Mouse (Mus musculus) liver, postnatal 0 days (tissue): ENCODE data around the gene Pgpep1.

ENCODE experiments used
- CTCF ChIP-seq: sonication (generic); IDR thresholded peaks from 2 replicates; pipeline ENCODE4 v1.5.1; 2016; ENCODE audit warnings: antibody characterized with exemption, low read depth
- EP300 ChIP-seq: IDR thresholded peaks from 2 replicates; pipeline ENCODE4 v1.6.1; 2016; ENCODE audit warnings: antibody characterized with exemption, low read depth, mild to moderate bottlenecking

DNA sequence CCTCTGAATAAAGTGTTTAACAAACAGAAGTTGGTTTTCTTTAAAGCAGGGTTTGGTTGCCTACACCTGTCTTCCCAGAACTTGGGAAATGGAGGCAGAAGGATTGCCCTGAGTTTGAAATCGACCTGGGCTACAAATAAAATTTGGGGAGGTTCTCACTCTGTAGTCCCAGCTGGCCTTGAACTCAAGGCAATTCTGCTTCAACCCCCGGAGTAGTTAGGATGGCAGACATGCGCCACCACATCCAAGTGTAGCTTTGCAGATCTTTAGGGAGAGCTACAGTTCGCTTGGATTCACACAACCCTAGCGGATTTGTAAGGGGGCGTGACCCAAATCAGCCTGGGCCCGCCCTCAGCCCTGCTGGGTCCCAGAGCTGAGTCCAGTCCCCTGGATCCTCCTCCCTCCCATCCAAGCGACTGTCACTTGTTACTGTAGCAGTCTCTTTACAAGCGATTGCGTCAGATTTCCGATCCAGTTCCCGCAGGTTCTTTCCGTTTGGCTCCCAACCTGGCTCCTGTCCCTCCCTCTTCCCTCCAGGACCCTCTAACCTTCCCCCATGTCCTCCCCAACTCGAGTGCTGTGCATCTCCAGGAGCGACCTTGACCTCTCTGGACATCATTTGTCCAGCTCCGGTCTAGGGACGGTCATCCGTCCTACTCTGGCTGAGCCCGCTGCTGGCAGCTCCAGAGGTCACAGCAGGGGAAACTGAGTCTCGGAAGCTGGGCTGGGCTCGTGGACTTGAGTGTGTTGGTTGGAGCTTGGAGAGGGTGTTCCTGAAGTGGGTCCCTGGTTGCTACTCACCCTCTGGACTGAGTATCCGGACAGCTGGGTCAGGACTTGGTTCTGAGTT, 29.4 kb downstream of the Pgpep1 start:
- TF ChIP-seq CTCF (no peak), EP300 (peak; percentile 48; the same call in 1 of the 2 replicates)
